Mouse (Mus musculus): Measurements from ENCODE around the gene Pdzrn4.

The Pdzrn4 gene

DNA sequence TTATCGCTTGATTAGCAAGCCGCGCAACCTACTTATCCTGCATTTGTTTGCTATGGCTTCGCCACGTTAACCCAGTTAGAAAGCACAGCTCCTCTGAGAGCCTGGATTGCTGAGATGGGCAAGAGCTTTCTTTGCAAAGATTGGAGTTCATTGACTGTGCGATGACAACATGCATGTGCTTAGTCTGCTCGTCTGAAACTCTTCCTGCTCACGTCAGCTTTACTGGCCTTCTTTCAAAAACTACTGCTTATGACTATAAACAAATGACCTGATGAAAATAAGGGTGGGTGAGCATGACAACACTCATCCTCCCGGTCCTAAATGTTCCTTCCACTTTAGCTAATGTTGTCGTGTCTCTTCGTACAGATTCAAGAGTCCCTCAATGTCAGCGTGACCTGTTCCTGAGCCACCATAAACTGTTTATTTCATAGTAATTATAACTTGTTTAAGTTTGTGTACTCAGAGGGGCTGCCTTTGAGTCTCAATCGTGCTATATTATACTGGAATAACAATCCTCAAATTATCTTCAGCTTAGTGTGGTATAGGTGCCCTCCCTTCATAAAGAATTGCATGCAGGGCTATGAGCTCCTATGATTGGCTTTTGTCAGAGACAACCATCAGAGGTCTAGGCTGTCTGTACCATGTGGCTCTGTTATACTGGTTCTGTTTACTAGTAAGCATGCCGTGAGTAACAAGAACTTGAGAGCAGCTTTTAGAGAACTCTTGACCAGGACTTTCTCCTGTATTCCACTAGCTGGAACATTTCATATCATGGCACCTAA lies 187.9 kb downstream of the Pdzrn4 start:
- no peak for DNase-seq (ENCODE audit: extremely low read depth, low read depth)

DNA sequence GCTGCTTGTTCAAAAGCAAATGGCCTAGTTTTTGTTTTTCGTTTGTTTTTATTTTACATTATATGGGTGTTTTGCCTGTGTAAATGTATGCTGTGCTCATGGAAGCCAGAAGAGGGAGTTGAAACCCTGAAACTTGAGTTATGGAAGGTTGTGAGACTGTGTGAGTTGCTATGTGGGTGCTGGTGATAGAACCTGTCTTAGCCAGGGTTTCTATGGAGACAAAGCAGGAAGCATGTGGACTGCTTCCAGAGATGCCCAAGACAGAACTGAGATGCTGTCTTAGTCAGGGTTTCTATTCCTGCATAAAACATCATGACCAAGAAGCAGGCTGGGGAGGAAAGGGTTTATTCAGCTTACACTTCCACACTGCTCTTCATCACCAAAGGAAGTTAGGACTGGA lies 190.8 kb downstream of the Pdzrn4 start:
- DNase-seq (ENCODE audit: extremely low read depth, low read depth) = no peak

DNA sequence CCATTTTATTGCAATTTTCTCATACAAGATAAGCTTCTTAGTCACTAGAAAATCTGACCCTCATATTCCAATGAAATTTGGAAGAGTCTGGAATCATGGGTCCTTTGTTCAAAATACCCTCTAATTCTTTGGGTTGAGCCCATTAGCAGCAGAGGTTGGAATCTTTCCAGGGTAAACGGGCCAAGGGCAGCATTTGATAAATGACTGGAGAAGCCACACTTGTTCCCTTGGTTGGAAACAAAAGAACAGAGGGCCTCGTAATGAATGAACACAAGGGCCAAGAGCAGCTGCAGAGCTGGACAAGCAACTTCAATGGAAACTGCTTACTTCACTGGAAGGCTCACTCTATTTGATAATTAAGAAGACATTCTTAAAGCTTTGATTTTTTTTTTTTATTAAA lies 198.0 kb downstream of the Pdzrn4 start:
- DNase-seq (ENCODE audit: extremely low read depth, low read depth) = no peak

DNA sequence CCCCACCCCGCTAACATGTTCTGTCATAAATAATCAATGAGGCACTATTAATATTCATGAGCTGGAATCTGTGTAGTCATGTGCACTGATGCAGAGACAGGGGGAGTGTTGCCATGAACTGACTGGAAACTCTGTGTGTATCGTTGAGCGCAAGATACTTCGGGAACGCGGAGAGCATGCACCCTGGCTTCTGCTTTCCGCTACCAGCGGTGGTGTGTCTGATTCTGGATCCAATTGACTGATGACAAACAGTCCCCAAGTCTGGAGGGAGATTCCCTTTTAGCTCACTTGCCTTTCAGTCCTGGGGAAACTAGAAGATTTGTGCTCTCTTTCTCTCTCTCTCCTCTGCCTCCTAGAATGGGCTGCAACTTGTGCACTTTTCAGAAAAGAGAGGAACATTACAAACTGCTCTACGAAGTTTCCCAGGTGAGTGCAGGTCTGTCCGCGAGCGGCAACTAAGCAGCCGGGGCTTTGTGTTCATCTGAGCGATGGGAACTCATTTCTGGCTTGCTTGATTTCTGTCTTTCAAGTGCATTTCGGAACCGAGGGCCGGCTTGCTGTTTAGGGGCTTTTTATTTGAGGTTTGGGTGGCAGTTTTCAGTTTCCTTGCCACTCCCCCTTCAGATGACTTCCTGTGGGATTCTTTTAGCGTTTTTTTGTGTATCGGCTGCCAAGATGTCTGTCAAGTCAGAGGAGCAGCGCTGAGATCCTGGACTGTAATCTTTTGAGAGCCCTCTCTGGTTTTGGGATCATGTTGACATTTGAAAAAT lies 200.5 kb downstream of the Pdzrn4 start:
- DNase-seq (ENCODE audit: extremely low read depth, low read depth) = no peak

DNA sequence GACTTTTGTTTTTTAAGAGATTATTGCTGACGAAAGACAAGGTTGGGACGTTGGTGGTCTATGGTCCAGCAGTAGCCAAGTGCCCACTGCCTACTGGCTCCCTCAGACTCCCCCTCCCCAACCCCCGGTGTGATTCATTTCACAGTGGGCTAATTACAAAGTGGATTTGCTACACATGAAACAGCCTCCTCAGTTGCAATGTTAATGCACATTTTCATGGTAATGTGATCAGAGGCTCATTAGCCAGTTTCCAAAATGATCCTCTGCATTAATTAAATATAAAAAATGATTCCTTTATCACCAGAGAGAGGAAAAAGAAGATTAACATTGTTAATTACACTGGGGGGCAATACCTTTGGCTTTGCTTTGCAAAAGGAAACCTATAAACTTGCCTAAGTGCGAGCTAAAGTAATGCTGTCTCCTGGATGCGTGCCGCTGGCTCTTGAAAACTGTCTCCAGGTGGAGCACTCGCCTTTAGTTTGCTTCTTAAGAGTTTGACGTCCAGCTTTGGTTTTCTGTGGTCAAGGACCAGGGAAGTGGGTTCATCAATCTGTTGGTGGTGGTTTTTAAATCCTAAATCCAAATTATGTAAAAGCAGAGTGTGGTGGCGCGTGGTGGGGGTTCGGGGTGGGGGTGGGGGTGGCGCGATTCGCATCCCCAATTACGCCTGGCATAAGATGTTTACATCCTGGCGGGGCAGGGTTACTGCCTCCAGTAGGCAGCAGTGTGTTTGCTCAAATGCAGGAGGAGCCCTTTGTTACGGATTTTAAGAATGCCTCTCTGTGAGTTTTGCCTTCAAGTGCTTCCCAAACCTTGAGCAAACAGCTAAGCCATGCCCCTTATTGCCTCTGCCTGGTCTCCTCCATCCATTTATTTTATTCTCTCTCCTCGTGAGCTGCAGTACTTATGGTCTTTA lies 202.0 kb downstream of the Pdzrn4 start:
- DNase-seq (ENCODE audit: extremely low read depth, low read depth) = no peak

- no peak for DNase-seq (ENCODE audit: extremely low read depth, low read depth)
Measured at GRCm38 (mm10) chr15:92599381-92599780, 202.7 kb downstream of the Pdzrn4 start.

- DNase-seq (ENCODE audit: extremely low read depth, low read depth) = no peak
Measured at GRCm38 (mm10) chr15:92610866-92611265, 214.2 kb downstream of the Pdzrn4 start.

- no peak for DNase-seq (ENCODE audit: extremely low read depth, low read depth)
Measured at GRCm38 (mm10) chr15:92612386-92612785, 215.7 kb downstream of the Pdzrn4 start.

DNA sequence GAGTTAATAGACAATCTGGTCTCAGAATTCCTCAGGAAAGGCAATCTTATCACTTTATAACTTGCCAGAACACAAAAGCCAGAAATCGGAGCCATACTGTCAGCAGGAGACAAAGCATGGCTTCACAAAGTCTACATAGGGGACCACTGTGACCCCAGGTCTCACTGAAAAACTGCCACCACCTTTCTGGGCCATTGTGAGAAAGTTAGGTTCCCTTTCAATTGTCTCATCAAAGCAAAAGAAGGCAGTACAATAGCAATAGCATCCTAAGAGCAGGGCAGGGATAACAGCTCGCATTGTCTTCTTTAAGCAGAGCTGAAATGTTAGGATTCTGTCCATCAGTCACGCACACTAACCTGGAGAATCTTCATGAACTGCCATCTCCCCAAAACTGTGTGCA lies 216.5 kb downstream of the Pdzrn4 start:
- no peak for DNase-seq (ENCODE audit: extremely low read depth, low read depth)

DNA sequence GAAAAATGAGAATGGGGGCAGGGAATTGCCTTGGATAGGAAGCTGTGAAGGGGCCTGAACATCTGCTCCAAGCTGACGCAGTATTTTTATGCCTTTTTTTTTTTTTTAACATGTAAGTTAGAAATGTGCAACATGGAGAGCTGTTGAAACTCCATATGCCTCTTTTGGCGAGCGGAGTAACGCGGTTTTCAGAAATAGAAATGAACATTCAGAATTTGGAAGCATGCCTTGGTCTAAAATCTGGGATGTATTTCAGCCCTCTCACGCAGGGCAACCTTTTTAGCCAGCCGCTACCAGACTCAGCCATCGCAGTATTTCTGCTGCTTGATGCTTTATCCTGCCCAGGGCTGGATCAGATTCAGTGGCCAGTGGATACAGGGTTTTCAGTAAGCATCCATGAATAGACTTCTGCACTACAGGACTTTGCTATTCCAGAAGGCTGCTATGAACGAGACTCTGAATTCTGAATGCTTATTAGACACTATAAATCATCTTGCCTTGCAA lies 225.1 kb downstream of the Pdzrn4 start:
- no peak for DNase-seq (ENCODE audit: extremely low read depth, low read depth)

DNA sequence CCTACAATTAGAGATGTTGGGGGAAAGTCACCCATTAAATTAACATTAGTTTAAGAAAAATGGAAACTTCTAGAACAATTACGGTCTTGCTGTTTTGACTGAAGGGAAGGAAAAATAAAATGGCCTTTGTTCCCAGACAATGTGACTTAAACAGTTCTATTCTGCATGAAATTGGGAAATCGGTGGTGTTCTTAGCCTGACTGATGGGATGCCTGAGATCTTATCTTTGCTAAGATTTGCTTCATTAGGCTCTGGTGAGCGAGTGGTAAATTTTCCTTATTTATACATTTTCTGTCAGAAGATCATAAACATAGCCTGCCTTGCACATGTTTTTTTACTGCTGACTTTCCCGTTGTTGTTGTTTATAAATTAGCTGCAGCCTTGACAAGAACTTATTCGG lies 225.6 kb downstream of the Pdzrn4 start:
- DNase-seq (ENCODE audit: extremely low read depth, low read depth) = no peak

- DNase-seq (ENCODE audit: extremely low read depth, low read depth) = no peak
Measured at GRCm38 (mm10) chr15:92629172-92629571, 232.5 kb downstream of the Pdzrn4 start.

DNA sequence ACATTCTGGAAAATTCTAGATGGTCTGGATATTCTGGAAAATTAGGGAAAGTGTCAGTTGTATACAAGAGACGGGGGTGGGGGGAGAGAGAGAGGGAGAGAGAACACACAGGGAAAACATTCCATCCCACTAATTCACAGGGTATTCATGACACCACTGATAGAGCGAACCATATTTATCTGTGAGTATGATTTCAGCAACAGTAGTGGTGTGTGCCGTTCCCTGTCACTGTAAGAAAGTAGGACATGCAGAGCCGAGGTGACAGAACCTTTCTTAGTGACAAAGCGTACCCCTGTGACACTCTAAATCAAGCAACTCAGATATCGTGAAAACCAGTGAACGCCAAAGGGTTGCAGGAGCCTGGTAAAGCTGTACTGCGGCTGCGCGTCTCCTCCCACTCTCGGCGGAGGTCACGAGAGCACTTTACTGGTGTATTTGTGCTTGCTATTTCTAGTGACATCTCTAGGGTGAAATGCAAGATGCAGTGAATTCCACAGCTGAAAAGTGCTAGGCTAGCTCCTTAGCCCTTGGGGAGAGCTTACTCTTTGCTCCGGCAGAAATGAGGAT lies 237.4 kb downstream of the Pdzrn4 start:
- no peak for DNase-seq (ENCODE audit: extremely low read depth, low read depth)

- DNase-seq (ENCODE audit: extremely low read depth, low read depth) = no peak
Measured at GRCm38 (mm10) chr15:92640212-92641082, 243.8 kb downstream of the Pdzrn4 start.

- DNase-seq (ENCODE audit: extremely low read depth, low read depth) = no peak
Measured at GRCm38 (mm10) chr15:92671279-92672051, 274.8 kb downstream of the Pdzrn4 start.

DNA sequence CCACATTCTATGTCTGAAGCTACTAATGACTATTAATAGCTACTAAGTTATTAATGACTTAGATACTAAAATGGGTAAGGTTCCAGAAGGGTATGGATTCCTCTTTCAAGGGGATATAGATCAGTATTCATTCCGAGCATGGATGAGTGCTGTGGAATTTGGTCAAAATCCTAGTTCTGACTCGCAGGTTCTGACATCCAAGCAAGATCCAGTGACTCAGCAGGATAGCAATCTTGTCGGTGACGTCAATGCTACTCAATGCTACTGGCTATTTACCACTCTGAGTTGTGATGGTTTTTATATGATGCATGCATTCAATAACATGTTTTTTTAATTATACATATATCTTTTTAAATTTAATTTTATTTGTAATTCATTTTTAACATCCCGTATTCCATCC lies 279.4 kb downstream of the Pdzrn4 start:
- DNase-seq (ENCODE audit: extremely low read depth, low read depth) = no peak

GRCm38 (mm10) chr15:92678377-92678776 lies 281.7 kb downstream of the Pdzrn4 start:
- no peak for DNase-seq (ENCODE audit: extremely low read depth, low read depth)

GRCm38 (mm10) chr15:92679541-92679940 lies 282.9 kb downstream of the Pdzrn4 start:
- DNase-seq (ENCODE audit: extremely low read depth, low read depth) = no peak

GRCm38 (mm10) chr15:92696276-92696956 lies 299.7 kb downstream of the Pdzrn4 start:
- DNase-seq (ENCODE audit: extremely low read depth, low read depth) = no peak

Data from MEL-GATA-1-ER (cell line).